In genomic region chr15:77359084-77359483, GRCm38 (mm10) we compare ENCODE assay signal across 10 mouse cellular contexts. TPM values are rescaled to one million over a fixed set of nuclear protein-coding genes. Genes with fewer than 3 reads are reported as not detected.
A peak's percentile ranks its signal among the peaks of the same experiment; 100 is the strongest.
DNase-seq lines count a peak whose midpoint lies in the region; ATAC-seq and TF ChIP-seq lines count a peak whose summit lies in the region.
"Had no signal": no experiment of that assay in that cellular context is flagged by ENCODE, and none has a peak within 500 bp of the region (broad histone marks: within the 10 kb centered on the region; RNA-seq: fewer than 3 reads in every experiment).

No protein-coding gene starts in this region.

- H3K27ac ChIP-seq in lung, postnatal 0 days (ENCODE audit: low read length): no peak overlapping the region
- no peak overlapping the region for H3K27ac ChIP-seq in liver, embryonic 13.5 days

- TF ChIP-seq EP300 in lung, postnatal 0 days (IDR thresholded peaks at IDR 0.05): no peak

- 0 out of 2 replicates have a peak, but pooled peaks have one; percentile 10 for ATAC-seq in frontal cortex, adult (ENCODE audit: low TSS enrichment)
- peak; percentile 2; the same call in 1 of the 2 replicates for ATAC-seq in lung, postnatal 0 days
- no peak for ATAC-seq in liver, embryonic 13.5 days (ENCODE audit: low read depth)

- no peak overlapping the region for H3K4me3 ChIP-seq in lung, postnatal 0 days (ENCODE audit: low read depth, low read length)
- no peak overlapping the region for H3K4me3 ChIP-seq in liver, embryonic 13.5 days (replicated peaks)

- H3K9me3 ChIP-seq in lung, postnatal 0 days (ENCODE audit: low read length): no peaks in the 10 kb centered on the region
- no peaks in the 10 kb centered on the region for H3K9me3 ChIP-seq in liver, embryonic 13.5 days (replicated peaks)

- H3K4me2 ChIP-seq in lung, postnatal 0 days (replicated peaks; ENCODE audit: low read depth, low read length): peak overlapping the region; percentile 48
- H3K4me2 ChIP-seq in liver, embryonic 13.5 days: peak overlapping the region; percentile 57

- H3K9ac ChIP-seq in lung, postnatal 0 days (replicated peaks; ENCODE audit: low read depth): no peak overlapping the region
- no peak overlapping the region for H3K9ac ChIP-seq in liver, embryonic 13.5 days

- H3K27me3 ChIP-seq in lung, postnatal 0 days (replicated peaks; ENCODE audit: insufficient read depth, low read length): no peaks in the 10 kb centered on the region
- peaks cover 9% of the 10 kb centered on the region for H3K27me3 ChIP-seq in liver, embryonic 13.5 days

- no peak for DNase-seq in frontal cortex, postnatal 36 days (ENCODE audit: low spot score in 2 of 2)
- DNase-seq in lung, postnatal 0 days (ENCODE audit: low spot score): no peak
- no peak for DNase-seq in lung, postnatal 14 days
- DNase-seq in liver, embryonic 13.5 days: no peak
- DNase-seq in right cerebral cortex, adult 2 months (ENCODE audit: low spot score in 2 of 2): no peak
- DNase-seq in adrenal gland, adult 8-10 months: no peak
- no peak for DNase-seq in ovary, postnatal 14 days (ENCODE audit: low spot score)

- 35% methylated on average over 6 of the region's 6 CpGs for WGBS in lung, postnatal 0 days
- 35% methylated on average over 6 of the region's 6 CpGs for WGBS in liver, embryonic 13.5 days (ENCODE audit: insufficient replicate concordance)

- no peaks in the 10 kb centered on the region for H3K4me1 ChIP-seq in lung, postnatal 0 days (ENCODE audit: insufficient read depth, low read depth, low read length)
- H3K4me1 ChIP-seq in liver, embryonic 13.5 days (replicated peaks): peaks cover 25% of the 10 kb centered on the region

- no peak for TF ChIP-seq CTCF in lung, postnatal 0 days (IDR thresholded peaks at IDR 0.05)

- H3K36me3 ChIP-seq in lung, postnatal 0 days (ENCODE audit: insufficient read depth, low read length): no peaks in the 10 kb centered on the region
- no peaks in the 10 kb centered on the region for H3K36me3 ChIP-seq in liver, embryonic 13.5 days

RNA-seq across cellular contexts. Expression of gene Apol7a, which starts 39.8 kb away (rescaled TPM):
- polyA plus RNA-seq in lung, postnatal 0 days (2015; fragmentation: Nextera tagmentation; extraction: Ambion mirVana): 0.33 and 0.37 TPM in 2 replicates
- polyA plus RNA-seq in liver, embryonic 13.5 days (2015; fragmentation: Nextera tagmentation; extraction: Ambion mirVana): 0.17 and 0.27 TPM in 2 replicates
- total RNA-seq in adrenal gland, adult 8-10 months (2022): under 1 TPM in 1 of 4 experiments, not detected in 3; 0.13 TPM
- total RNA-seq: left cerebral cortex, postnatal 4 days had no signal
- polyA plus RNA-seq: adrenal gland, adult 2 months had no signal

RNA-seq across cellular contexts. Expression of gene Apol9a, which starts 51.9 kb away (rescaled TPM):
- polyA plus RNA-seq in lung, postnatal 0 days (2015; fragmentation: Nextera tagmentation; extraction: Ambion mirVana): 0.43 and 0.47 TPM in 2 replicates
- 0.06 TPM in 2 replicates for polyA plus RNA-seq in liver, embryonic 13.5 days (2015; fragmentation: Nextera tagmentation; extraction: Ambion mirVana)
- 1 to 10 TPM in 3 of 4 experiments, under 1 TPM in 1; 0.77 to 3.2 (median 1.5) TPM for total RNA-seq in adrenal gland, adult 8-10 months (2022)

RNA-seq across cellular contexts. Expression of gene Rbfox2, which starts 52.3 kb away (rescaled TPM):
- 17.4 and 18.8 TPM in 2 replicates for polyA plus RNA-seq in lung, postnatal 0 days (2015; fragmentation: Nextera tagmentation; extraction: Ambion mirVana)
- 6.7 and 9.5 TPM in 2 replicates for polyA plus RNA-seq in liver, embryonic 13.5 days (2015; fragmentation: Nextera tagmentation; extraction: Ambion mirVana)
- total RNA-seq in adrenal gland, adult 8-10 months (2022): 10 to 100 TPM; 55.5 to 86.2 (median 70.7) TPM
